Mouse (Mus musculus) right cerebral cortex, postnatal 36 days (tissue): Measurements from ENCODE around the gene Lonp2.

ENCODE experiments used
- DNase-seq, 2 experiments: peaks; one replicate each; pipeline ENCODE4 v3.0.0; 2022; ENCODE audit warnings: low spot score in 2 of 2, mixed read lengths in 1 of 2

The Lonp2 gene

GRCm38 (mm10) chr8:86746511-86746910 is 122.7 kb downstream of the Lonp2 start:
- DNase-seq, result no peak

- no peak for DNase-seq
These were observed 126.0 kb downstream of the Lonp2 start for GRCm38 (mm10) chr8:86749842-86750241.

GRCm38 (mm10) chr8:86756948-86757733 is 133.3 kb downstream of the Lonp2 start:
- DNase-seq, result peak in 1 of 2 experiments; percentile 38

GRCm38 (mm10) chr8:86758651-86759050 is 134.8 kb downstream of the Lonp2 start:
- DNase-seq, result no peak

- DNase-seq, result no peak
These were observed 135.2 kb downstream of the Lonp2 start for GRCm38 (mm10) chr8:86759090-86759491.

GRCm38 (mm10) chr8:86760746-86761145 is 136.9 kb downstream of the Lonp2 start:
- DNase-seq, result no peak

GRCm38 (mm10) chr8:86762806-86763205 is 139.0 kb downstream of the Lonp2 start:
- DNase-seq, result no peak

GRCm38 (mm10) chr8:86765155-86765554 is 141.3 kb downstream of the Lonp2 start:
- DNase-seq, result no peak

- DNase-seq, result no peak
These were observed 141.8 kb downstream of the Lonp2 start for GRCm38 (mm10) chr8:86765669-86766068.

GRCm38 (mm10) chr8:86766548-86767211 is 142.8 kb downstream of the Lonp2 start:
- no peak for DNase-seq

- DNase-seq, result peak in 1 of 2 experiments; percentile 27
These were observed 144.7 kb downstream of the Lonp2 start for GRCm38 (mm10) chr8:86768499-86768898.

GRCm38 (mm10) chr8:86769945-86770715 is 146.3 kb downstream of the Lonp2 start:
- no peak for DNase-seq
